Mouse (Mus musculus): ENCODE results near the gene Evpl.

DNA sequence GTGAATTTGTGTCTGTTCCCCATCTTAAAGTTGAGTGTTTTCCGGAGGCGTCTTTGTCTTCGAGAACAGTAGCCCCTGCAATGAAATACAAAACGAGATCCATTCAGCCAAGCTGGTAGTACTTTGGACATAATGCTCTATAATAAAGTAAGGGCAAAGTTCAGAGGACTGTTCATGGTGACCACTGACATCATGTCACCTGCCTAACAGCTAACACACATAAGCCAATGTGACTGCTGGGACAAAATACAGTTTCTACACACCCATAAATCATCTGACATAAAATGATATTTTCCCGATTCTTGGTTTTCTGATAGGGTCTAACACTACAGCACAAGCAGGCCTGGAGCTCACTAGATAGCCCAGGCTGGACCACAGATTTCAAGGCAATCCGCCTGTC, 30.4 kb upstream of the Evpl start:
- TF ChIP-seq CTCF (IDR thresholded peaks at IDR 0.05; ENCODE audit: low read depth, low read length) (no peak), GATA1 (IDR thresholded peaks at IDR 0.05; ENCODE audit: borderline replicate concordance, low read length) (no peak), TAL1 (conservative IDR thresholded peaks at IDR 0.05; ENCODE audit: low read depth, low read length) (no peak), POLR2AphosphoS5 (IDR thresholded peaks at IDR 0.05; ENCODE audit: insufficient replicate concordance, low read depth, low read length) (no peak)
